Mouse (Mus musculus): ENCODE measurements around the gene Sel1l.
A peak's percentile ranks its signal among the peaks of the same experiment; 100 is the strongest.

Gene Sel1l

GRCm38 (mm10) chr12:91780531-91780930 lies 68.4 kb downstream of the Sel1l start:
- H3K27me3 ChIP-seq (ENCODE audit: insufficient read depth, low read length) = peaks cover 25% of the 10 kb centered on the region
- TF ChIP-seq POU5F1 (IDR thresholded peaks at IDR 0.05; ENCODE audit: borderline replicate concordance, low read length) = no peak
- no peak for TF ChIP-seq CTCF (conservative IDR thresholded peaks at IDR 0.05; ENCODE audit: low read length)
- TF ChIP-seq NANOG (IDR thresholded peaks at IDR 0.05; ENCODE audit: borderline replicate concordance, low read length) = no peak
- no peak overlapping the region for H3K4me3 ChIP-seq (replicated peaks; ENCODE audit: low read length)
- no peaks in the 10 kb centered on the region for H3K9me3 ChIP-seq (ENCODE audit: low read length)
- no peaks in the 10 kb centered on the region for H3K36me3 ChIP-seq (ENCODE audit: insufficient read depth, low read length)
- H3K4me1 ChIP-seq (replicated peaks; ENCODE audit: low read depth, low read length) = peaks cover 10% of the 10 kb centered on the region

- TF ChIP-seq NANOG (IDR thresholded peaks at IDR 0.05; ENCODE audit: borderline replicate concordance, low read length) (no peak), CTCF (conservative IDR thresholded peaks at IDR 0.05; ENCODE audit: low read length) (no peak), POU5F1 (IDR thresholded peaks at IDR 0.05; ENCODE audit: borderline replicate concordance, low read length) (no peak)
- Histone ChIP-seq H3K4me1 (replicated peaks; ENCODE audit: low read depth, low read length) (peaks cover 15% of the 10 kb centered on the region), H3K9me3 (ENCODE audit: low read length) (no peaks in the 10 kb centered on the region), H3K4me3 (replicated peaks; ENCODE audit: low read length) (peak overlapping the region; percentile 91), H3K36me3 (ENCODE audit: insufficient read depth, low read length) (no peaks in the 10 kb centered on the region), H3K27me3 (ENCODE audit: insufficient read depth, low read length) (peaks cover 22% of the 10 kb centered on the region)
These were observed 70.0 kb downstream of the Sel1l start for GRCm38 (mm10) chr12:91779004-91779365.

GRCm38 (mm10) chr12:91778211-91779003 lies 70.5 kb downstream of the Sel1l start:
- peaks cover 15% of the 10 kb centered on the region for H3K4me1 ChIP-seq (replicated peaks; ENCODE audit: low read depth, low read length)
- no peaks in the 10 kb centered on the region for H3K36me3 ChIP-seq (ENCODE audit: insufficient read depth, low read length)
- H3K27me3 ChIP-seq (ENCODE audit: insufficient read depth, low read length) = peaks cover 22% of the 10 kb centered on the region
- no peak for TF ChIP-seq NANOG (IDR thresholded peaks at IDR 0.05; ENCODE audit: borderline replicate concordance, low read length)
- H3K9me3 ChIP-seq (ENCODE audit: low read length) = no peaks in the 10 kb centered on the region
- peak overlapping the region; percentile 91 for H3K4me3 ChIP-seq (replicated peaks; ENCODE audit: low read length)

GRCm38 (mm10) chr12:91776342-91776741 lies 72.6 kb downstream of the Sel1l start:
- no peaks in the 10 kb centered on the region for H3K36me3 ChIP-seq (ENCODE audit: insufficient read depth, low read length)
- peaks cover 22% of the 10 kb centered on the region for H3K27me3 ChIP-seq (ENCODE audit: insufficient read depth, low read length)
- peaks cover 15% of the 10 kb centered on the region for H3K4me1 ChIP-seq (replicated peaks; ENCODE audit: low read depth, low read length)
- no peaks in the 10 kb centered on the region for H3K9me3 ChIP-seq (ENCODE audit: low read length)
- TF ChIP-seq NANOG (IDR thresholded peaks at IDR 0.05; ENCODE audit: borderline replicate concordance, low read length) (no peak), CTCF (conservative IDR thresholded peaks at IDR 0.05; ENCODE audit: low read length) (no peak), POU5F1 (IDR thresholded peaks at IDR 0.05; ENCODE audit: borderline replicate concordance, low read length) (no peak)
- no peak overlapping the region for H3K4me3 ChIP-seq (replicated peaks; ENCODE audit: low read length)

- Histone ChIP-seq H3K27me3 (ENCODE audit: insufficient read depth, low read length) (peaks cover 20% of the 10 kb centered on the region), H3K4me3 (replicated peaks; ENCODE audit: low read length) (no peak overlapping the region), H3K9me3 (ENCODE audit: low read length) (no peaks in the 10 kb centered on the region), H3K36me3 (ENCODE audit: insufficient read depth, low read length) (no peaks in the 10 kb centered on the region), H3K4me1 (replicated peaks; ENCODE audit: low read depth, low read length) (peaks cover 15% of the 10 kb centered on the region)
- TF ChIP-seq NANOG (IDR thresholded peaks at IDR 0.05; ENCODE audit: borderline replicate concordance, low read length) = no peak
- TF ChIP-seq POU5F1 (IDR thresholded peaks at IDR 0.05; ENCODE audit: borderline replicate concordance, low read length) = no peak
- no peak for TF ChIP-seq CTCF (conservative IDR thresholded peaks at IDR 0.05; ENCODE audit: low read length)
These were observed 74.1 kb downstream of the Sel1l start for GRCm38 (mm10) chr12:91774811-91775284.

GRCm38 (mm10) chr12:91768871-91769270 lies 80.1 kb downstream of the Sel1l start:
- Histone ChIP-seq H3K36me3 (ENCODE audit: insufficient read depth, low read length) (no peaks in the 10 kb centered on the region), H3K4me3 (replicated peaks; ENCODE audit: low read length) (no peak overlapping the region), H3K9me3 (ENCODE audit: low read length) (no peaks in the 10 kb centered on the region), H3K27me3 (ENCODE audit: insufficient read depth, low read length) (no peaks in the 10 kb centered on the region), H3K4me1 (replicated peaks; ENCODE audit: low read depth, low read length) (peaks cover 23% of the 10 kb centered on the region)
- TF ChIP-seq NANOG (IDR thresholded peaks at IDR 0.05; ENCODE audit: borderline replicate concordance, low read length) (no peak), CTCF (conservative IDR thresholded peaks at IDR 0.05; ENCODE audit: low read length) (no peak), POU5F1 (IDR thresholded peaks at IDR 0.05; ENCODE audit: borderline replicate concordance, low read length) (no peak)

GRCm38 (mm10) chr12:91768176-91768575 lies 80.8 kb downstream of the Sel1l start:
- TF ChIP-seq NANOG (IDR thresholded peaks at IDR 0.05; ENCODE audit: borderline replicate concordance, low read length) (no peak), POU5F1 (IDR thresholded peaks at IDR 0.05; ENCODE audit: borderline replicate concordance, low read length) (no peak), CTCF (conservative IDR thresholded peaks at IDR 0.05; ENCODE audit: low read length) (no peak)
- H3K9me3 ChIP-seq (ENCODE audit: low read length) = no peaks in the 10 kb centered on the region
- H3K27me3 ChIP-seq (ENCODE audit: insufficient read depth, low read length) = no peaks in the 10 kb centered on the region
- no peaks in the 10 kb centered on the region for H3K36me3 ChIP-seq (ENCODE audit: insufficient read depth, low read length)
- peaks cover 24% of the 10 kb centered on the region for H3K4me1 ChIP-seq (replicated peaks; ENCODE audit: low read depth, low read length)
- no peak overlapping the region for H3K4me3 ChIP-seq (replicated peaks; ENCODE audit: low read length)

- no peak overlapping the region for H3K4me3 ChIP-seq (replicated peaks; ENCODE audit: low read length)
- H3K27me3 ChIP-seq (ENCODE audit: insufficient read depth, low read length) = no peaks in the 10 kb centered on the region
- H3K9me3 ChIP-seq (ENCODE audit: low read length) = no peaks in the 10 kb centered on the region
- peaks cover 30% of the 10 kb centered on the region for H3K4me1 ChIP-seq (replicated peaks; ENCODE audit: low read depth, low read length)
- H3K36me3 ChIP-seq (ENCODE audit: insufficient read depth, low read length) = no peaks in the 10 kb centered on the region; the same call in 1 of the 2 replicates
- no peak for TF ChIP-seq NANOG (IDR thresholded peaks at IDR 0.05; ENCODE audit: borderline replicate concordance, low read length)
These were observed 82.4 kb downstream of the Sel1l start for GRCm38 (mm10) chr12:91766338-91767107.
